Mouse (Mus musculus) small intestine, adult 2 months (tissue): ENCODE measurements around the gene Dnajb14.

Source experiments
- CTCF ChIP-seq: fragments of 200-500 bp; IDR thresholded peaks from 2 replicates; pipeline ENCODE4 v1.5.1; 2012; ENCODE audit warnings: low read depth, mild to moderate bottlenecking, control low read depth, inconsistent platforms, low read length, moderate library complexity, mixed read lengths; ENCODE audit not compliant: insufficient replicate concordance, insufficient read length; ENCODE audit errors: extremely low read depth
- POLR2A ChIP-seq: fragments of 200-500 bp; IDR thresholded peaks from 2 replicates; pipeline ENCODE4 v1.6.1; 2012; ENCODE audit warnings: low read depth, mild to moderate bottlenecking, control low read depth, inconsistent platforms, low read length, moderate library complexity

- TF ChIP-seq CTCF (no peak), POLR2A (no peak)
Measured at GRCm38 (mm10) chr3:137951819-137952218, 84.3 kb downstream of the Dnajb14 start.
